Mouse (Mus musculus): ENCODE measurements around the gene Ube2c.

DNA sequence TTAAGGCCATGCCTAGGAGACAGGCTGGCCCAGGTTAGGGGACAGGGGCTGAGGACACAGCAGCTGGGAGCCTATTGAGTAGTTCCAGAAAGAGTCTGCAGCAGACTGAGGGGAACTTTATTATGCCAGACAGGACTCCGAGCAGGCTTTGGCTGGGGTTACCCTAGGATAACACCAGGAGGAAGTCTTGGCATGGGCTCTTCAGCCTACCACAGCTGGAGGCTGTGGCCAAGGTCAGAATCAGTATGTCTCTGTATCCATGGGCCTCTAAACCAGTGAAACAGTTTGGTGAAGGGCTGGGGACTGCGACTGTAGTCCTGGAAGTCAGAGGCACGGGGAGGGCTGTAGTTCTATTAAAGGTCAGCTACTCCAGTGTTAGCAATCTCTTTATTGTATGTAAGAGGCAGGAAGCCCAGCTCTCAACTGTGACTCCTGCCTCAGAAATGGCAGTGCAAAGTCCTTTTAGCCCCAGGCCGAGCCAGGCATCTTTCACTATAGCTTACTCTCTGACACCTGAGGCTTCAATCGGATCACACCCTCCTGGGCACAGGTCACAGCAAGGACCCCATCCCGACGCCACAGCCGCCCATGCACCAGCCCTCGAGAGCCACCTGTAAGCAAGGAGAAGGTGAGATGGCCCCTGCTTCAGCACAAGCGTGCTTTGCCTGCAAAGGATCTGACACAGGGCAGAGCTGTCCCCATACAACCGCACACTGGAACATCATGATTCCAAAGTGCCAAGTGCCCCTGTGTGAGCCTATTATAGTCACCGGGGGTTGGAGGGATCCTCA is 22.9 kb downstream of the Ube2c start:
- TF ChIP-seq CTCF (IDR thresholded peaks at IDR 0.05; ENCODE audit: control insufficient read depth, insufficient read depth, insufficient replicate concordance, low read depth, low read length) (no peak), POLR2A (IDR thresholded peaks at IDR 0.05; ENCODE audit: control insufficient read depth, low read depth, low read length) (no peak)

Measured in testis, adult 2 months (tissue).